Mouse (Mus musculus) neural tube, embryonic 15.5 days (tissue): ENCODE data around the gene Crtac1. TPM values are rescaled to one million over a fixed set of nuclear protein-coding genes. Genes with fewer than 3 reads are reported as not detected.

Source experiments
- ATAC-seq: fragments of 200-750 bp; cut with Nextera tagmentation; 2 replicates; pipeline ENCODE4 v1.8.0; 2017; ENCODE audit warnings: mild to moderate bottlenecking, moderate TSS enrichment, moderate library complexity; ENCODE audit not compliant: low FRiP score
- H3K27ac ChIP-seq: fragments of 300-500 bp; sonication (generic); replicated peaks from 2 replicates; pipeline ENCODE4 v1.5.1; 2015; ENCODE audit warnings: mild to moderate bottlenecking, inconsistent platforms
- H3K27me3 ChIP-seq: fragments of 300-500 bp; sonication (generic); replicated peaks from 2 replicates; pipeline ENCODE4 v1.6.1; 2015; ENCODE audit warnings: inconsistent platforms
- H3K36me3 ChIP-seq: fragments of 300-500 bp; sonication (generic); 2 replicates; pipeline ENCODE4 v1.6.1; 2015; ENCODE audit warnings: inconsistent platforms
- H3K4me1 ChIP-seq: fragments of 300-500 bp; sonication (generic); 2 replicates; pipeline ENCODE4 v1.6.1; 2015; ENCODE audit warnings: inconsistent platforms
- H3K4me2 ChIP-seq: fragments of 300-500 bp; sonication (generic); 2 replicates; pipeline ENCODE4 v1.6.1; 2015; ENCODE audit warnings: inconsistent platforms, mild to moderate bottlenecking, moderate library complexity
- H3K4me3 ChIP-seq: fragments of 300-500 bp; sonication (generic); replicated peaks from 2 replicates; pipeline ENCODE4 v1.5.1; 2015; ENCODE audit warnings: mild to moderate bottlenecking, inconsistent platforms
- H3K9ac ChIP-seq: fragments of 300-500 bp; sonication (generic); replicated peaks from 2 replicates; pipeline ENCODE4 v1.6.1; 2015; ENCODE audit warnings: mild to moderate bottlenecking, inconsistent platforms
- H3K9me3 ChIP-seq: fragments of 300-500 bp; sonication (generic); replicated peaks from 2 replicates; pipeline ENCODE4 v1.6.1; 2016; ENCODE audit warnings: inconsistent platforms
- WGBS: fragments of 180-500 bp; shearing (Covaris S2); methylation state at CpG from one replicate; pipeline ENCODE4 v1.1.7; 2015; ENCODE audit warnings: mixed read lengths; 5-methylcytosine and 5-hydroxymethylcytosine counted together
- polyA plus RNA-seq: library from polyadenylated mRNA; unstranded; fragments of >200 nt; fragmentation: Nextera tagmentation; extraction: Ambion mirVana; gene quantifications from 2 replicates; pipeline ENCODE4 v1.2.1, GENCODE M21; 2015

Gene Crtac1
- polyA plus RNA-seq, result 60.5 and 71.4 TPM in 2 replicates

GRCm38 (mm10) chr19:42431485-42432190 lies at the start of gene Crtac1:
TSS of gene Crtac1 (minus strand) at chr19:42431783.
- H3K4me2 ChIP-seq, result peak within 1 kb of the TSS; percentile 86
- H3K4me1 ChIP-seq, result peaks cover 37% of the 10 kb centered on the region
- no peaks in the 10 kb centered on the region for H3K9me3 ChIP-seq
- H3K36me3 ChIP-seq, result no peaks in the 10 kb centered on the region
- peak; percentile 95 for ATAC-seq
- H3K9ac ChIP-seq, result peak within 1 kb of the TSS; percentile 75
- peak within 1 kb of the TSS; percentile 65 for H3K4me3 ChIP-seq
- H3K27ac ChIP-seq, result peak within 1 kb of the TSS; percentile 91
- under 1% methylated on average over 49 of the region's 88 CpGs for WGBS
- H3K27me3 ChIP-seq, result peaks cover 15% of the 10 kb centered on the region; the same call in 1 of the 2 replicates

DNA sequence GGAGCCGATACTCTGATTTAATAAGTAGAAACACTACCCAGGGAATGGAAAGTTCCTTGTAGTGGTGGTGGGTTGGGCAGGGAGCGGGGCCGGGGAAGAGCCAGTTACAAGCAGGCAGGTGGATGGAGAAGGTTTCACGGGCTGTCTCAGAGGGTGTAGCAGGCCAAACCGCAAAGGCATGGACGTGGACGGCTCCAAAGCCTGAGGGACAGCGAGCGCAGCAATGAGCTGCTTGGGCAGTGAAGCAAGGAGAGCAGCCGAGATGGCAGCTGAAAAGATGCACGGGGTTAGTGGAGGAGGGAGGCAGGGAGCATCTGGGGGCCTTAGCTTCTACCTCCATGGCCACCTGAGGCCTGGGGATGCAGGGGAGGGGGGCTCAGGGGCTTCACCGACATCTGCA lies 46.7 kb upstream of the Crtac1 start:
- Histone ChIP-seq H3K4me2 (no peak overlapping the region), H3K9ac (no peak overlapping the region), H3K27ac (no peak overlapping the region), H3K27me3 (no peaks in the 10 kb centered on the region), H3K9me3 (no peaks in the 10 kb centered on the region), H3K36me3 (no peaks in the 10 kb centered on the region), H3K4me1 (peaks cover 8% of the 10 kb centered on the region), H3K4me3 (no peak overlapping the region)
- no peak for ATAC-seq
- 48% methylated on average over 12 of the region's 12 CpGs for WGBS

- Histone ChIP-seq H3K9me3 (no peaks in the 10 kb centered on the region), H3K27me3 (no peaks in the 10 kb centered on the region), H3K36me3 (no peaks in the 10 kb centered on the region), H3K4me1 (peaks cover 8% of the 10 kb centered on the region), H3K27ac (no peak overlapping the region), H3K4me2 (no peak overlapping the region), H3K9ac (no peak overlapping the region), H3K4me3 (no peak overlapping the region)
- 74% methylated on average over 5 of the region's 5 CpGs for WGBS
- ATAC-seq, result no peak
Observed at GRCm38 (mm10) chr19:42477769-42478168, 46.2 kb upstream of the Crtac1 start.

- no peaks in the 10 kb centered on the region for H3K36me3 ChIP-seq
- H3K27ac ChIP-seq, result no peak overlapping the region
- H3K9me3 ChIP-seq, result no peaks in the 10 kb centered on the region
- WGBS, result 34% methylated on average over 11 of the region's 11 CpGs
- H3K4me2 ChIP-seq, result no peak overlapping the region
- no peak for ATAC-seq
- no peaks in the 10 kb centered on the region for H3K4me1 ChIP-seq
- no peak overlapping the region for H3K9ac ChIP-seq
- H3K4me3 ChIP-seq, result no peak overlapping the region
- H3K27me3 ChIP-seq, result no peaks in the 10 kb centered on the region
Observed at GRCm38 (mm10) chr19:42472831-42473230, 41.2 kb upstream of the Crtac1 start.

- Histone ChIP-seq H3K4me3 (no peak overlapping the region), H3K27ac (no peak overlapping the region), H3K9me3 (no peaks in the 10 kb centered on the region), H3K36me3 (no peaks in the 10 kb centered on the region), H3K9ac (no peak overlapping the region), H3K4me1 (no peaks in the 10 kb centered on the region), H3K4me2 (no peak overlapping the region), H3K27me3 (no peaks in the 10 kb centered on the region)
- ATAC-seq, result no peak
- 38% methylated on average over 4 of the region's 4 CpGs for WGBS
Observed at GRCm38 (mm10) chr19:42471571-42471970, 40.0 kb upstream of the Crtac1 start.

DNA sequence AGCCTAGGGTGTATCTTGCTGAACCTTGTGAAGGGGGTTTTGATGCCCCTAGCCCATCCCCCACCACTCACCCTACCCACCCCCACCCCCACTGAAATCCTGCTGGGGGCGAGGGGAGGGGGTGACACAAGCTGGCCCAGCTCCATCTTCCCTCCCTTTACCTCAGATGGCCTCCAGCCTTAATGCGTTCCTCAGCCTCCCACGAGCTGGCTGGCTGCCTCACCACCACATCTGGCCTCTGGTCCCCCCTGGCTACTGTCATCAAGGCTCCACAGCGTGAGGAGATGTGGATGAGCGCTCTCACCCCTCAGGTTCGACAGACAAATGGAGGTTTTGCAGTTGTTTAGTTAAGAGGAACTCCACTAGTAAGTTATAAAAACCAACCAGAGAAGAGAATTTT lies 30.3 kb upstream of the Crtac1 start:
- Histone ChIP-seq H3K36me3 (no peaks in the 10 kb centered on the region), H3K9me3 (no peaks in the 10 kb centered on the region), H3K27ac (peak overlapping the region; percentile 58), H3K27me3 (no peaks in the 10 kb centered on the region), H3K4me1 (peaks cover 12% of the 10 kb centered on the region), H3K4me3 (no peak overlapping the region), H3K4me2 (0 out of 2 replicates have a peak overlapping the region, but pooled peaks have one; percentile 11), H3K9ac (no peak overlapping the region)
- WGBS, result 44% methylated on average over 6 of the region's 6 CpGs
- no peak for ATAC-seq

DNA sequence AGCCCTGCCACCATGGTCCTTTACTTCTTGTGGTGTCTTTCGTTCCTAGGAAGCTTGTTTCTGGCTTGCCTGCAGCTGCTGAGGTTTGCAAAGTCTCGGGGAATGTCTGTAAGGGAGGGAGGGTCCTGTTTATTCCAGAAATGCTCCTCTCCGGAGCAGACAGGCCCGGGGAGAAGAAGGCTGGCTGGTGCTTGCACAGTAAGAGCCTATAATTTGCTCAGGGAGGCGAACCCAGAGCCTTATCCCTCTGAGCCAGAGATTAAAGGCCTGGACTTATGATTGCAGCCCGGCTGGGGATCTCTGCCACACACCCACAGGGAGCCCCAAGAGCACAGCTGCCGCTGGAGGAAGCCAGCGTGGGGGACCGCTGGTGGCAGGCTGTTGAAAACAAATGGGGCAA lies 29.8 kb upstream of the Crtac1 start:
- Histone ChIP-seq H3K4me2 (0 out of 2 replicates have a peak overlapping the region, but pooled peaks have one; percentile 11), H3K9ac (no peak overlapping the region), H3K4me1 (peaks cover 12% of the 10 kb centered on the region), H3K9me3 (no peaks in the 10 kb centered on the region), H3K27me3 (no peaks in the 10 kb centered on the region), H3K36me3 (no peaks in the 10 kb centered on the region), H3K27ac (peak overlapping the region; percentile 58), H3K4me3 (no peak overlapping the region)
- WGBS, result 35% methylated on average over 9 of the region's 9 CpGs
- no peak for ATAC-seq

DNA sequence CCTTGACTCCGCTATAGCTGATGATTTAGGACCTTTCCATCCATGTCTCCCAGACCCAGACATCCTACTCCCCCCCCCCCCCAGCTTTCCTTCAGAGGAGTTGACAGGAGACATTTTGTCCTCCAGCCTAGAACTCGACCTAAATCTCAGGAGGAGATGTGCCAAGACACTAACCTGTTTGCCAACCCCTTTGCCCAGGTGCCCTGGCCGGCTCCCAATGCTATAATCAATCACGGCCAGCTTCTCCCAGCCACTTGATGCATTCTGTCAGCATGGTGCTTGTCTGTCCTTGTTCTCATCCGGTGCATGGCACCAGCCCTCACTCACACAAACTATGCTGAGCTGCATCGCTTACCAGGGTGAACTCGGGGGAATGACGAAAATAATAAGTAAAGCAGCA lies 27.9 kb upstream of the Crtac1 start:
- WGBS, result 88% methylated on average over 8 of the region's 8 CpGs
- H3K27me3 ChIP-seq, result no peaks in the 10 kb centered on the region
- H3K4me3 ChIP-seq, result no peak overlapping the region
- H3K27ac ChIP-seq, result no peak overlapping the region
- H3K9ac ChIP-seq, result no peak overlapping the region
- H3K4me2 ChIP-seq, result no peak overlapping the region
- peaks cover 12% of the 10 kb centered on the region for H3K4me1 ChIP-seq
- H3K9me3 ChIP-seq, result no peaks in the 10 kb centered on the region
- H3K36me3 ChIP-seq, result no peaks in the 10 kb centered on the region
- ATAC-seq, result no peak

GRCm38 (mm10) chr19:42454481-42455236 lies 23.1 kb upstream of the Crtac1 start:
- H3K4me1 ChIP-seq, result no peaks in the 10 kb centered on the region
- no peaks in the 10 kb centered on the region for H3K27me3 ChIP-seq
- H3K4me3 ChIP-seq, result no peak overlapping the region
- H3K9ac ChIP-seq, result no peak overlapping the region
- no peak for ATAC-seq
- H3K27ac ChIP-seq, result no peak overlapping the region
- no peaks in the 10 kb centered on the region for H3K36me3 ChIP-seq
- no peaks in the 10 kb centered on the region for H3K9me3 ChIP-seq
- 62% methylated on average over 6 of the region's 6 CpGs for WGBS
- no peak overlapping the region for H3K4me2 ChIP-seq

GRCm38 (mm10) chr19:42454006-42454405 lies 22.4 kb upstream of the Crtac1 start:
- Histone ChIP-seq H3K4me3 (no peak overlapping the region), H3K9me3 (no peaks in the 10 kb centered on the region), H3K4me2 (no peak overlapping the region), H3K9ac (no peak overlapping the region), H3K27ac (no peak overlapping the region), H3K27me3 (no peaks in the 10 kb centered on the region), H3K36me3 (no peaks in the 10 kb centered on the region), H3K4me1 (no peaks in the 10 kb centered on the region)
- no peak for ATAC-seq
- 96% methylated on average over 9 of the region's 9 CpGs for WGBS

- WGBS, result 90% methylated on average over 7 of the region's 7 CpGs
- no peaks in the 10 kb centered on the region for H3K27me3 ChIP-seq
- H3K4me2 ChIP-seq, result no peak overlapping the region
- H3K4me1 ChIP-seq, result no peaks in the 10 kb centered on the region
- no peak overlapping the region for H3K4me3 ChIP-seq
- no peaks in the 10 kb centered on the region for H3K9me3 ChIP-seq
- H3K27ac ChIP-seq, result no peak overlapping the region
- H3K36me3 ChIP-seq, result no peaks in the 10 kb centered on the region
- no peak overlapping the region for H3K9ac ChIP-seq
- no peak for ATAC-seq
Observed at GRCm38 (mm10) chr19:42452539-42452938, 21.0 kb upstream of the Crtac1 start.

DNA sequence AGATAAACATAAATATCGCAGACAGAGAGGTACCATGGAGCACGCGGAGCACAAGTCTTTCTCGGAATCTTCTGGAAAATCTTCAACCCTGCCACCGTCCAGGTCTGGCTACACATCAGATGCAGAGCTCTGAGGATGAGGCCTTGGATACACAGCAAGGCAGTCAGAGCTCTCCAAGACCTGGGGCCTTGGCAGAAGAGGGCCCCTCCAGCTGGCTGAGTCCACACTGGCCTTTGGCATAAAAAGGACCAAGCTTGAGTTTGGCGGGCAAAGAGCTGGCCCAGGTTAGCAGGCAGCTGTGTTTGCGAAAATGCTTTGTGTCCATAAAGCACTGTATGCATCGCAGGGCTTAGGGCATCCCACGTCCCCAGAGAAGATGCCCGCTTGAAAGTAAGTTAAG lies 17.0 kb upstream of the Crtac1 start:
- no peak overlapping the region for H3K4me3 ChIP-seq
- WGBS, result 87% methylated on average over 10 of the region's 10 CpGs
- no peak overlapping the region for H3K4me2 ChIP-seq
- no peaks in the 10 kb centered on the region for H3K27me3 ChIP-seq
- no peaks in the 10 kb centered on the region for H3K9me3 ChIP-seq
- no peak overlapping the region for H3K9ac ChIP-seq
- no peaks in the 10 kb centered on the region for H3K36me3 ChIP-seq
- H3K27ac ChIP-seq, result no peak overlapping the region
- no peak for ATAC-seq
- no peaks in the 10 kb centered on the region for H3K4me1 ChIP-seq
